Mouse (Mus musculus) neural tube, embryonic 15.5 days (tissue): Measurements from ENCODE around the gene Slc25a47. TPM values are rescaled to one million over a fixed set of nuclear protein-coding genes. Genes with fewer than 3 reads are reported as not detected.

Experiments
- ATAC-seq: fragments of 200-750 bp; cut with Nextera tagmentation; 2 replicates; pipeline ENCODE4 v1.8.0; 2017; ENCODE audit warnings: mild to moderate bottlenecking, moderate TSS enrichment, moderate library complexity; ENCODE audit not compliant: low FRiP score
- H3K27ac ChIP-seq: fragments of 300-500 bp; sonication (generic); replicated peaks from 2 replicates; pipeline ENCODE4 v1.5.1; 2015; ENCODE audit warnings: mild to moderate bottlenecking, inconsistent platforms
- H3K27me3 ChIP-seq: fragments of 300-500 bp; sonication (generic); replicated peaks from 2 replicates; pipeline ENCODE4 v1.6.1; 2015; ENCODE audit warnings: inconsistent platforms
- H3K36me3 ChIP-seq: fragments of 300-500 bp; sonication (generic); 2 replicates; pipeline ENCODE4 v1.6.1; 2015; ENCODE audit warnings: inconsistent platforms
- H3K4me1 ChIP-seq: fragments of 300-500 bp; sonication (generic); 2 replicates; pipeline ENCODE4 v1.6.1; 2015; ENCODE audit warnings: inconsistent platforms
- H3K4me2 ChIP-seq: fragments of 300-500 bp; sonication (generic); 2 replicates; pipeline ENCODE4 v1.6.1; 2015; ENCODE audit warnings: inconsistent platforms, mild to moderate bottlenecking, moderate library complexity
- H3K4me3 ChIP-seq: fragments of 300-500 bp; sonication (generic); replicated peaks from 2 replicates; pipeline ENCODE4 v1.5.1; 2015; ENCODE audit warnings: mild to moderate bottlenecking, inconsistent platforms
- H3K9ac ChIP-seq: fragments of 300-500 bp; sonication (generic); replicated peaks from 2 replicates; pipeline ENCODE4 v1.6.1; 2015; ENCODE audit warnings: mild to moderate bottlenecking, inconsistent platforms
- H3K9me3 ChIP-seq: fragments of 300-500 bp; sonication (generic); replicated peaks from 2 replicates; pipeline ENCODE4 v1.6.1; 2016; ENCODE audit warnings: inconsistent platforms
- WGBS: fragments of 180-500 bp; shearing (Covaris S2); methylation state at CpG from one replicate; pipeline ENCODE4 v1.1.7; 2015; ENCODE audit warnings: mixed read lengths; 5-methylcytosine and 5-hydroxymethylcytosine counted together
- polyA plus RNA-seq: library from polyadenylated mRNA; unstranded; fragments of >200 nt; fragmentation: Nextera tagmentation; extraction: Ambion mirVana; gene quantifications from 2 replicates; pipeline ENCODE4 v1.2.1, GENCODE M21; 2015

Gene Slc25a47
- polyA plus RNA-seq, 1 experiment from 2014 or later, result 6.7 TPM

GRCm38 (mm10) chr12:108810309-108810708, 25.5 kb upstream of the Slc25a47 start:
- H3K4me3 ChIP-seq, result no peak overlapping the region

GRCm38 (mm10) chr12:108811133-108811532, 24.7 kb upstream of the Slc25a47 start:
- H3K4me2 ChIP-seq, result no peak overlapping the region
- H3K4me3 ChIP-seq, result no peak overlapping the region
- H3K9me3 ChIP-seq, result no peaks in the 10 kb centered on the region
- no peak for ATAC-seq
- H3K36me3 ChIP-seq, result 0 out of 2 replicates have a peak, but pooled peaks cover 5% of the 10 kb centered on the region
- 55% methylated on average over 2 of the region's 2 CpGs for WGBS
- H3K9ac ChIP-seq, result no peak overlapping the region
- H3K27ac ChIP-seq, result no peak overlapping the region
- H3K27me3 ChIP-seq, result no peaks in the 10 kb centered on the region
- peaks cover 5% of the 10 kb centered on the region; the same call in 1 of the 2 replicates for H3K4me1 ChIP-seq

More at GRCm38 (mm10) chr12:108810309-108810708, 25.5 kb upstream of the Slc25a47 start:
- Histone ChIP-seq H3K9ac (no peak overlapping the region), H3K36me3 (0 out of 2 replicates have a peak, but pooled peaks cover 5% of the 10 kb centered on the region), H3K27ac (no peak overlapping the region), H3K4me1 (peaks cover 5% of the 10 kb centered on the region; the same call in 1 of the 2 replicates), H3K27me3 (no peaks in the 10 kb centered on the region), H3K9me3 (no peaks in the 10 kb centered on the region), H3K4me2 (no peak overlapping the region)
- no peak for ATAC-seq
- 95% methylated on average over 7 of the region's 7 CpGs for whole genome bisulfite sequencing

- 75% methylated on average over 6 of the region's 6 CpGs for WGBS
- no peak overlapping the region for H3K9ac ChIP-seq
- no peak overlapping the region for H3K27ac ChIP-seq
- no peak overlapping the region for H3K4me2 ChIP-seq
- H3K9me3 ChIP-seq, result no peaks in the 10 kb centered on the region
- ATAC-seq, result no peak
- H3K4me1 ChIP-seq, result peaks cover 5% of the 10 kb centered on the region; the same call in 1 of the 2 replicates
- H3K4me3 ChIP-seq, result no peak overlapping the region
- H3K36me3 ChIP-seq, result peaks cover 12% of the 10 kb centered on the region; the same call in 1 of the 2 replicates
- H3K27me3 ChIP-seq, result no peaks in the 10 kb centered on the region
Measured at GRCm38 (mm10) chr12:108812463-108812862, 23.4 kb upstream of the Slc25a47 start.

- Histone ChIP-seq H3K36me3 (peaks cover 22% of the 10 kb centered on the region), H3K4me3 (no peak overlapping the region), H3K9ac (no peak overlapping the region), H3K4me1 (peaks cover 5% of the 10 kb centered on the region; the same call in 1 of the 2 replicates), H3K27ac (no peak overlapping the region), H3K27me3 (no peaks in the 10 kb centered on the region), H3K4me2 (no peak overlapping the region), H3K9me3 (no peaks in the 10 kb centered on the region)
- WGBS, result 95% methylated on average over 6 of the region's 6 CpGs
- no peak for ATAC-seq
Measured at GRCm38 (mm10) chr12:108814470-108814869, 21.4 kb upstream of the Slc25a47 start.

- ATAC-seq, result no peak
- peaks cover 22% of the 10 kb centered on the region for H3K36me3 ChIP-seq
- no peak overlapping the region for H3K4me3 ChIP-seq
- H3K4me1 ChIP-seq, result peaks cover 3% of the 10 kb centered on the region; the same call in 1 of the 2 replicates
- no peak overlapping the region for H3K27ac ChIP-seq
- H3K9ac ChIP-seq, result no peak overlapping the region
- H3K9me3 ChIP-seq, result no peaks in the 10 kb centered on the region
- H3K4me2 ChIP-seq, result no peak overlapping the region
- no peaks in the 10 kb centered on the region for H3K27me3 ChIP-seq
- WGBS, result 85% methylated on average over 11 of the region's 11 CpGs
Measured at GRCm38 (mm10) chr12:108816569-108816968, 19.3 kb upstream of the Slc25a47 start.

- ATAC-seq, result no peak
- WGBS, result 85% methylated on average over 4 of the region's 4 CpGs
- Histone ChIP-seq H3K27ac (no peak overlapping the region), H3K27me3 (no peaks in the 10 kb centered on the region), H3K4me2 (no peak overlapping the region), H3K4me1 (no peaks in the 10 kb centered on the region), H3K9me3 (no peaks in the 10 kb centered on the region), H3K9ac (no peak overlapping the region), H3K36me3 (peaks cover 17% of the 10 kb centered on the region), H3K4me3 (no peak overlapping the region)
Measured at GRCm38 (mm10) chr12:108820461-108820860, 15.4 kb upstream of the Slc25a47 start.

GRCm38 (mm10) chr12:108823036-108823435, 12.8 kb upstream of the Slc25a47 start:
- Histone ChIP-seq H3K9ac (no peak overlapping the region), H3K4me2 (no peak overlapping the region), H3K27ac (no peak overlapping the region), H3K4me3 (no peak overlapping the region), H3K36me3 (peaks cover 16% of the 10 kb centered on the region), H3K4me1 (no peaks in the 10 kb centered on the region), H3K9me3 (no peaks in the 10 kb centered on the region), H3K27me3 (no peaks in the 10 kb centered on the region)
- 73% methylated on average over 8 of the region's 8 CpGs for whole genome bisulfite sequencing
- ATAC-seq, result no peak

- ATAC-seq, result no peak
- Histone ChIP-seq H3K9me3 (no peaks in the 10 kb centered on the region), H3K4me1 (no peaks in the 10 kb centered on the region), H3K4me3 (no peak overlapping the region), H3K27ac (no peak overlapping the region), H3K36me3 (peaks cover 13% of the 10 kb centered on the region; the same call in 1 of the 2 replicates), H3K4me2 (no peak overlapping the region), H3K27me3 (no peaks in the 10 kb centered on the region), H3K9ac (no peak overlapping the region)
- 91% methylated on average over 15 of the region's 15 CpGs for WGBS
Measured at GRCm38 (mm10) chr12:108824225-108824874, 11.5 kb upstream of the Slc25a47 start.

GRCm38 (mm10) chr12:108825561-108826224, 10.2 kb upstream of the Slc25a47 start:
- Histone ChIP-seq H3K4me2 (no peak overlapping the region), H3K9ac (no peak overlapping the region), H3K9me3 (no peaks in the 10 kb centered on the region), H3K27me3 (no peaks in the 10 kb centered on the region), H3K4me1 (no peaks in the 10 kb centered on the region), H3K4me3 (no peak overlapping the region), H3K36me3 (peaks cover 13% of the 10 kb centered on the region; the same call in 1 of the 2 replicates), H3K27ac (no peak overlapping the region)
- no peak for ATAC-seq
- 94% methylated on average over 13 of the region's 13 CpGs for WGBS

GRCm38 (mm10) chr12:108826282-108826957, 9.4 kb upstream of the Slc25a47 start:
- Histone ChIP-seq H3K4me2 (no peak overlapping the region), H3K9ac (no peak overlapping the region), H3K4me1 (no peaks in the 10 kb centered on the region), H3K4me3 (no peak overlapping the region), H3K9me3 (no peaks in the 10 kb centered on the region), H3K27me3 (no peaks in the 10 kb centered on the region), H3K36me3 (peaks cover 13% of the 10 kb centered on the region; the same call in 1 of the 2 replicates), H3K27ac (no peak overlapping the region)
- no peak for ATAC-seq
- WGBS, result 95% methylated on average over 19 of the region's 19 CpGs

- Histone ChIP-seq H3K27ac (no peak overlapping the region), H3K4me3 (no peak overlapping the region), H3K4me2 (no peak overlapping the region), H3K9ac (no peak overlapping the region), H3K4me1 (peaks cover 3% of the 10 kb centered on the region), H3K27me3 (no peaks in the 10 kb centered on the region), H3K9me3 (no peaks in the 10 kb centered on the region), H3K36me3 (peaks cover 13% of the 10 kb centered on the region; the same call in 1 of the 2 replicates)
- ATAC-seq, result no peak
- WGBS, result 97% methylated on average over 28 of the region's 28 CpGs
Measured at GRCm38 (mm10) chr12:108826958-108827535, 8.8 kb upstream of the Slc25a47 start.
